Mouse (Mus musculus) urinary bladder, postnatal 14 days (tissue): ENCODE results near the gene Fam169b.

ENCODE experiments used
- DNase-seq: peaks from one replicate; pipeline ENCODE4 v3.0.0; 2021; ENCODE audit warnings: low spot score

The Fam169b gene

DNA sequence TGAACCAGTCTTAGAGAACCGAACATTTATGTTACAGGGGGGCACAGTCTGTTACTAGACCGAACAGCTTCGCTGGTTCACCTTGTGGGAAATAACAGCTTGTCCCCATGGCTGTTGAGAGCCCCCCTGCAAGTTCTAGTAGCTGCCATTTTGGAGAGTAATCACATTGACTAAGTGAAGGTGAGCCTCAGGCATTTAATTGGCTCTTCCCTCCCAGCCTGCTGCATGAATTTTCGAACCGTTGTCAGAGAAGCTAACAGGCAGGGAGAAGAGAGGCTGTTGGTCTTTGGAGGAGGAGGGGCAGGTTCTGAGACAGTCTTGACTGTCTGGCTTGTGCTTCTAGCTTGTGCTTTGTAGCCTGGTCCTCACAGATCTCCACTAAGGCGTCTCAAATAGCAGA is 45.3 kb downstream of the Fam169b start:
- DNase-seq: no peak

DNA sequence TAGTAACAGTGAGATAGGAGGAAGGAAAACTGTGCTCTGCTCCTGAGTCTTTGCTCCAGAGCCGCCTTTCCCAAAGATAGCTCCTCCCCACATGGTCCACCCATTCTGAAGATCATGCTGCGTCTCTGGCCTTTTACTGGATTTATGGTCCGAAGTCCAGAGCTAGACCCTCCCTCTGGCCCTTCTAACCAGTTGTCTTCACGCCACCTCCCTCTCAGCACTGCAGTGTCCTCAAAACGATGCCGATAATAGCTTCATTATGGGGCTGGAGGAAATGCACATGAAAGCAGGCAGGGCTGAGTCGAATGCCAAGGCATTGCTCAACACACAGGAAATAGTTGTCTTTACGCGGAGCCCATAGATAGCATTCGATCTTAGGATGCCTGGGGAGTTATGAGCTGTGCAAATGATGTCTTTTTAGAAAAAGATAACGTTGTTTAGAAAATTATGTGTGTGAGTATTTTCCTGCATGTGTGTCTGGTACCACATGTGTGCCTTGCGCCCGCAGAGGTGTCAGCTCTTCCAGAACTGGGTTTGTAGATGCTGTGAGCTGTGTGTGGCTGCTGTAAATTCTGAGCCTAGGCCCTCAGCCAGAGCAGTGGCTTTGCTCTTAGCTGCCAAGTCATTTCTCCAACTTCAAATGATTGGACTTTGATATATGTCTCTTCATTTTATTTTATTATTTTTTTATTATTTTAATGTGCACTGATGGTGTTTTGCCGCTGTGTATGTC is 46.6 kb downstream of the Fam169b start:
- DNase-seq: peak; percentile 35

GRCm38 (mm10) chr7:68323051-68323450 is 49.4 kb downstream of the Fam169b start:
- DNase-seq: no peak

DNA sequence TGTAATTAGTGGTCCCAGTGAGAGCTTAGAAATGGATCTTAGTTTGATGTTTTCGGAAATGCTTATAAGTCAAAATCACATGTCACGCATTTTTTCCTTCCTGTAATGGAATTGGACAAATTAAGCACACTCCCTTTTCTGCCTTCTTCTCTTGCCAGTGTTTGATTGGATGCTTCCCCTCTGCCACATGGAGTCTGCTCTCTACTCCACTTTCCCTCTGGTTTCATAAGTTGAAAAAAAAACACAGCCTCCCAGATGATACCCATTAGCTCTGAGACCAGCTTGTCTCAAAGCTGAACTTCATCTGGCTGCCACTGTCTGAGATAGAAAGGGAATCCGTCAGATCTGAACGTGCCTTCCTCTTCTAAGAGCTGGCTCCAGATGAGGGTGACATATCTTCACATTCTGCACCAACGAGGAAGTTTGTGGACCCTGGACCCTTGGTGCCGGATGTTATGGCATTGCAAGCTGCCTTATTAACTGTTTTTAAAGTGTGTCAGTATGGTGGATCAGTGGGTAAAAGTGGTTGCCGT is 52.6 kb downstream of the Fam169b start:
- no peak for DNase-seq

DNA sequence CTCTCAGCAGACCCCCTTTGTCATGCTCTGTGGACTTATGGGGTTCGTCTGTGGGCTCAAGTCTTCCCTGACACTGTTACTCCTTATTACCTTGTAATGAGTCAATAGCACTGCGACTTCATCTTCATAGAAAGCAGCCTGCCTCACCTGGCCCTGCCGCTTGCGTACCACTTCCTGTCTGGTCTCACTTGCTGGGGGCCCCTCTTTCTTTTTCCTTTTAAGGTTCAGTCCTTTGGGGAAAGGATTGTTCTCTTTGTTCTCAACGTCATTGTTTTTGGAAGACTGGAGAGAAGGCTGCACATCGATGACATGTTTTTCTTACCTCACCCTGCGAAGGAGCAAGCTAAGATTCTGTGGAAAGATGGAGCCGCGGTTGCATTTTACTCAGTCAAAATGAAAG is 55.4 kb downstream of the Fam169b start:
- DNase-seq: no peak

DNA sequence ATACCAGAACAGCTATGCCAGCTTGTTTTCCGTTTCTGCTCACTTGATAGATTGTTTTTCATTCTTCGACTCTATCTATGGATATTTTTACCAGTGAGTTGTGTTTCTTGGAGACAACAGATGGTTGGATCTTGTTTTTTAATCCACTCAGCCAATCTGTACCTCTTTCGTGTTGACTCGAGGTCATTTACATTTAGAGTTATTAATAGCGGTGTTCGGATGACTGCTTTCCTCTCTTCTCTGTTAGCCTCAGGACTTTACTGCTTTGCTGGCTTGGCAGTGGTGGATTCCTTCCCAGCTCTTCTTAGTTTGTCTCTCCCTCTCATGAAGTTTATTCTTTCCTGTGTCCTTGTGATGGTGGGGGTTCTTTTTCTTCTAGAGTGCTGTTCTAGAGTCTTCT is 59.2 kb downstream of the Fam169b start:
- DNase-seq: no peak

DNA sequence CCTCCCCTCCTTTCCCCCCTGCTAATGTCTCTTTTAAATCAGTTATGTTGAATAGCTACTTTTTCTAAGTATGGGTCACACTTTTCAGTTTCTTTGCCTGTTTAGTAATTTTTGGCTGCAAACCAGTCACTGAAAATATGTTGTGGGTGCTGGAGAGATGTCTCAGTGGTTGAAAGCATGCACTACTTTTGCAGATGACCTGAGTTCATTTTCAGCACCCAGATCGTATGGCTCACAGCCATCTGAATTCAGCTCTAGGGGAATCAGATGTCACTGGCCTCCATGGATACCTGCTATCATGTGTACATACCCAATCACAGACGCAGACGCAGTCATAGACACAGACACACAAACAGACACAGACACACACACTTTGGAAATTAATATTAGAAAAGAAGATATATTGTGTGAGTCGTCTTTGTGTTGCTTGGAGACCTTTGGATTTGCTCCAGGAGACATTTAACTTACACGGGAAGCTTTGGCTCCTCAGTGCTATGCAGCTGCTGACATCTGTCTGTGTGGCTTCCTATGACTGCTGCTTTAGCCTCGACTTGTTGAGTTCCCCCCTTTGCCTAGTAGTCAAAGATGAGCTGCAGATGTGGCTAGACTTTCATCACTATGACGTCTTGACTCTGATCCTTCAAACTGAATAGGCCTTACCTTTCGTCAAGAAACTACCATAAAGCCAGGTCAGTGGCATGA is 63.6 kb downstream of the Fam169b start:
- DNase-seq: no peak

DNA sequence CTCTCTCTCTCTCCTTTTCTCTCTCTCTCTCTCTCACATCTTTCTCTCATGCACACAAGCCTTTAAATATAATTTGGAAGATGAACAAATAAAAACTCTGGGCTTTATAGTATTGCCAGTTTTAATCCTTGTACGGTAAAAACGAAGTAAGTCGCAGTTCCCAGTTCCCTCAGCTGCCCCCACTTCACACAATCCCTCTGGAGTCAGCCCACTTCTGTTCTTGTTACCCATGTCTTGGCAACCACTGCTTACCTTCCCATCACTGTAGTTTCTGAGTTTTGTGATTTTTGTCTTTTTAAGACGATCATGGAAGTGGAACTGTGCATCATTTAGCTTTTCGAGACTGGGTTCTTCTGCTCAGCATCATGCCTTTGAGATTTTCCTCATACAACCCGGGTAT is 65.0 kb downstream of the Fam169b start:
- no peak for DNase-seq

DNA sequence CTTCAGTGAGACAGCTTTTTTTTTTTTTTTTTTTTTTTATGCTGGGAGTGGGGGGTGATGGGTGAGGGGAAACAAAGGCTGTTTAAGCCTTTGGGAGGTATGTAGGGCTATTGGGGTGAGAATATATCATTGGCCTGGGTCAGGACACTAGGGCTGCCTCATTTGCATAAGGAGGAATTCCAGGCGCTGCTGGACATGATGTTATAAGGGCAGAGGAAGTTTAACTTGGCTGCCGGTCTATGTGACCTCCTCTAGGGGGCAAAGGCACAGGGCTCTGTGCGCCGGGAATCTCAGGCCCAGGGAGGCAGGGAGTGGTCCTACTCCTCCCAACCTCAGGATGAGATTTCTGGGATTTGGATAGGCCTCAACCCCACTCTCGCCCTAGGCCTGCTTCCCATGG is 70.9 kb downstream of the Fam169b start:
- no peak for DNase-seq

GRCm38 (mm10) chr7:68345963-68346362 is 72.3 kb downstream of the Fam169b start:
- DNase-seq: no peak

- DNase-seq: no peak
Measured at GRCm38 (mm10) chr7:68355325-68356076, 81.9 kb downstream of the Fam169b start.

DNA sequence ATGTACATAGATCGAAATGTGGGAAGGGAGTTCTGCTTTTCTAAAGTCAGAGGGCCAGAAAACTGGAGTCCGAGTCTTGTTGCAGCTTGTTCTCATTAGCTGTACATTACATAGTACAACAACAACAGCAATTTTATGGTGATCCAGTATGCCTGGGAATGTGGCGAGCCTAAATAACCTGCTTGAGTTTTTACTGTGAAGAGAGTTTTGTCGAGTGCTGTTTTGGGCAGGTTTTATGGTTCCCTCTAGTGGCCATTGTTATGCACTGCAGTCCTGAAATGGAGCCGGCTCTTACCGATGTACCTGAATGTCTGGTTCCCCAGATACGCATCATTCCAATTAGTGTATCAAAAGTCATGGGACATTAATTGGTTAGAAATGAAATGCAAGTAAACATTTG is 83.8 kb downstream of the Fam169b start:
- DNase-seq: peak; percentile 48

DNA sequence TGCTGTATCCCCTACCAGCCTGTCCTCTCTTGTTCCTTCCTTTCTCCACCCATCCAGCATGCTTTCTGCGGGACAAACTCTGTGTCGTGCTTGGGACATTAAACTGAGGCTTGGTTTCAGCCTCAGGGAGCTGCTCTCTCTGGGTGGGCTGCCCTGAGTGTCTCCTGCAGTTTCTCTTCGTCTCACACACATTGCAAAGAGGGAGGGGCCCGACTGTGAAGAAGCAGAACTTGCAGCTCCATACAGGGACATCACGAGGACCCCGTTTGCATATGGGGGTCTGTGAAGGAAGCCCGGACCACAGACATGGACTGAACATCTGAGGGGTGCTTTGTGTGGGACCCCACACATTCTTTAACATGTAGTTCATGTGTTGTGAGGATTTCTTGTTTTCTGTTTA is 89.0 kb downstream of the Fam169b start:
- DNase-seq: no peak

DNA sequence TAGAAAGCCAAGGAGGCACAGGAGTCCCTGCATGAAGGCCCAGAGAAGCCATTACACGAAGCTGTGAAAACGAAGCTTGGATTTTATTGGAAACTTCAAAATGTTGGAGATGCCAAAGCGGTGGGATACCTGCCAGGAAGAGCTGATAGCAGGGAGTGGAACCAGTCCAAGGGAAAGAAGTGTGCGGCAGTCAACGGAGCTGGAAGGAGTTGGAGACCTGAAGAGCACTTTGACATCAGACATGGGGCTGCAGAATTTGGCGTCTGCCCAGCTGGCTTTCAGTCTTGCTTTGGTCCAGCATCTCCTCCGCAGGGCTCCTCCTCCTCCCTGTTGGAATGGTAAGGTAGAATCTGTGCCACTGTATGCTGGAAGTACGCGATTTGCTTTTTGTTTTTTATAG is 92.1 kb downstream of the Fam169b start:
- DNase-seq: peak; percentile 57

GRCm38 (mm10) chr7:68368948-68369347 is 95.3 kb downstream of the Fam169b start:
- no peak for DNase-seq

DNA sequence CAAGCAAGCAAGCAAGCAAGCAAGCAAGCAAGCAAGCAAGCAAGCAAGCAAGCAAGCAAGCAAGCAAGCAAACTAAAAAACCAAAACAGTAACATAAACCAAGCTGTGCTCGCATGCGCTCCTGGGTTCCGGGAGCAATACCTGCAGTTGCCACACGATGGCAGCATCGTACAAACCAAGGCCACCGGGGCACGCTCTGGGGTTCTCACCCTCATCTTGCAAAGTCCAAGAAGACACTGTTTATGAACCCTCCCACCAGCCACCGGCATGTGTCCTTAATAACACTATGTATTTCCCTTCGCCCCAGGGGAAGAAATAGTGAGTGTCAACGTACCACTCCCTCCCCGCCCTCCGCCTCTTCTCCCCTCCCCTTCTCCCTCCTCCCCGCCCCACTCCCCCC is 96.1 kb downstream of the Fam169b start:
- peak; percentile 78 for DNase-seq

DNA sequence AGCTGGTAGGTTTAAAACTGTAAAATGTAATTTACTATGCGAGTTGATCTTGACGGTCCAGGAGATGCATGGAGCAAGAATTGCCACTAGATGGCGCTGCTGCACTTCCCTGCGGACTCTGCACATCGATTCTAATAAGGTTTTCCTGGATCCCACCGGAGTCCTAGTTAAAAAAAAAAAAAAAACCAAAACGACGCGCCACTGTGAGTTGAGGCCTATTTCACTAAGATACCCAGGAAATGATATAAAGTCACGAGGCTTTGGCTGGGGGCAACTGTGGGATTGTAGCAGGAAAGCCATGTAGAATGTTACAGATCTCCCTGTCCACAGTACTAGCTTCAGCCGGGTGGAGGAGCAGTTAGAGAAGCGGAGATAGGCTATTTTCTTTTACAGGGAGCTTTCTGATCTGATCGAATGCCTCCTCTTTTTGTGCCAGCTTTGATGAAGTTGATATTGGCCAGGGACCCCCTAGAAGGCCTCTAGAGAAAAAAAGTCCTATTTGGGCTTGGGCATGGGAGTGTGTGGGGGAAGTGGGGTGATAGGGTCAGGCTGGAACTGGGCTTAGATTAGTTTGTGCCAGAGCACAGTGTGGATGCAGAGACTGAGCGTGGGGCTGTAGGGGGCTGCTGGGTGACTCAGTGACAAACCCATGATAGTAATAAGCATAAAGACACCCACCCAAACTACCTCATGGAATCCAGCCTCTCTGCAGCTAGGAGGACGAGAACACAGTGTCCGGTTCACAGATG is 100.6 kb downstream of the Fam169b start:
- DNase-seq: peak; percentile 70

DNA sequence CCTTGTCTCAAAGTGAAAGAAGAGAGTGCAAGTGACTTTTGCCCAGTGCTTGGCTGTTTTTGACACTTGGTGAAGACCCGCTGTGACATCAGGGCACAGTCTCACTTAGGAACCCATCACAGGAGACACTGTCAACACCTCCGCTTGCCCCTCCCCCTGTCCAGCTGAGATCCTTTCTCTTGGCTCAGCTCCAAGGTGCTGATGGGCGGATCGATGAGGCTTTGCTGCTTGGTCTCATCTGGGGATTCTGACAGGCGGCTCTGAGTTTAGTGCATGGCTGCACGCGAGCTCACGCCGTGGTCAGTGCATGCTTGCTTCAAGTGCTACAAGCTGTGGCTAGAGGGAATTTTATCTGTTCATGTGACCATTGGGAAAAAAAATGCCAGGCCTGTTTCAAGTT is 108.5 kb downstream of the Fam169b start:
- no peak for DNase-seq

- DNase-seq: no peak
Measured at GRCm38 (mm10) chr7:68386767-68387166, 113.1 kb downstream of the Fam169b start.

- no peak for DNase-seq
Measured at GRCm38 (mm10) chr7:68395707-68396333, 122.2 kb downstream of the Fam169b start.

DNA sequence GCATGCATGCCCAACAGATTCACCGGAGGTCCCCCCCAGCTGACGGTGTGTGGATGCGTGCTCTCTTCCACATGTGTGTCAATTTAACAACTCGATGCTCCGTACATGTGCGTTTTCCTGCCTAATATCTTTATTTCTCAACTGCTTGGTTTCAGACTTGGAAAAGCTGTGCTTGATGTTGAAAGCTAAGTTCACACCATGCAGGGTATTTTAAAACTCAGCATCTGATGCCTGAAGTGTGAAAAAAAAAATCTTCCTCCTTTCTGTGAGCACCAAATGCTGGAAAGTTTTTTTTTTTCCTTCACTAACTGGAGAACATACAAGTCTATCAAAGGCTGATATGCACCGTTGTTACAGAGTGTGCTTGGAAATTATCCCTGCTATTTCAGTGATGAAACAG is 126.9 kb downstream of the Fam169b start:
- DNase-seq: no peak

DNA sequence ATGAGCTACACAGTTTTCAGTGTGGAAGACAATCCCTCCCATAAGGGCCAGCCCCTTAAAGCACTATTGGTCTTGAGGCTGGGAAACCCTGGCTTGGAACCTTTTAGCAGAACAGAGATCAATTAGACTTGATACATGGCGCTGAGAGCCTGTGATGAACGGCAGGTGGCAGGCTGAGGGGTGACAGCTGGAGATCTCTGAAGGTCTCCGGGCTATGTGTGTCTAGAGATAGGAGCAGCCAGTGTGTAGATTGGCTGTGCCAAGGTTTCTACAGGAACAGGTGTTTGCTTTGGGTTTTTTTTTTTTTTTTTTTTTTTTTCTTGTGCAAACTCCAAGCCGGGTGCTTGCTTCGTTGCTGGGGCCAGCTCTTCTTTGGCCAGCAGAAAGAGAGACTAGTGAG is 135.0 kb downstream of the Fam169b start:
- no peak for DNase-seq
